Mouse (Mus musculus) neural tube, embryonic 14.5 days (tissue): ENCODE results near the gene Smarcd1. TPM values are rescaled to one million over a fixed set of nuclear protein-coding genes. Genes with fewer than 3 reads are reported as not detected.

Experiments used
- ATAC-seq: fragments of 200-750 bp; cut with Nextera tagmentation; 2 replicates; pipeline ENCODE4 v1.8.0; 2017; ENCODE audit warnings: low read depth, mild to moderate bottlenecking, moderate TSS enrichment, moderate library complexity
- H3K27ac ChIP-seq: fragments of 300-500 bp; sonication (generic); 2 replicates; pipeline ENCODE4 v1.5.1; 2014; ENCODE audit warnings: low read depth, mild to moderate bottlenecking, control low read depth, low read length, moderate library complexity, mixed read lengths
- H3K27me3 ChIP-seq: fragments of 300-500 bp; sonication (generic); 2 replicates; pipeline ENCODE4 v1.6.1; 2014; ENCODE audit warnings: low read length; ENCODE audit not compliant: control insufficient read depth, insufficient read depth
- H3K36me3 ChIP-seq: fragments of 300-500 bp; sonication (generic); 2 replicates; pipeline ENCODE4 v1.6.1; 2014; ENCODE audit warnings: low read length, mixed read lengths; ENCODE audit not compliant: control insufficient read depth, insufficient read depth
- H3K4me1 ChIP-seq: fragments of 300-500 bp; sonication (generic); 2 replicates; pipeline ENCODE4 v1.6.1; 2014; ENCODE audit warnings: low read length; ENCODE audit not compliant: control insufficient read depth, insufficient read depth
- H3K4me2 ChIP-seq: fragments of 300-500 bp; sonication (generic); 2 replicates; pipeline ENCODE4 v1.6.1; 2014; ENCODE audit warnings: mild to moderate bottlenecking, low read depth, low read length, control low read depth
- H3K4me3 ChIP-seq: fragments of 300-500 bp; sonication (generic); 2 replicates; pipeline ENCODE4 v1.5.1; 2014; ENCODE audit warnings: low read depth, low read length, control low read depth, mixed read lengths
- H3K9ac ChIP-seq: fragments of 300-500 bp; sonication (generic); replicated peaks from 2 replicates; pipeline ENCODE4 v1.6.1; 2014; ENCODE audit warnings: low read depth, mild to moderate bottlenecking, control low read depth, low read length, mixed read lengths
- H3K9me3 ChIP-seq: fragments of 300-500 bp; sonication (generic); 2 replicates; pipeline ENCODE4 v1.6.1; 2016; ENCODE audit warnings: low read length; ENCODE audit not compliant: control insufficient read depth
- WGBS: fragments of 180-500 bp; shearing (Covaris S2); extraction: QIAGEN DNeasy Blood & Tissue Kit; methylation state at CpG from one replicate; pipeline ENCODE4 v1.1.7; 2014; 5-methylcytosine and 5-hydroxymethylcytosine counted together
- polyA plus RNA-seq: library from polyadenylated mRNA; unstranded; fragments of >200 nt; fragmentation: Nextera tagmentation; extraction: Ambion mirVana; gene quantifications from 2 replicates; pipeline ENCODE4 v1.2.1, GENCODE M21; 2014

Smarcd1 gene
- polyA plus RNA-seq, 1 experiment from 2014 or later = 110 TPM

DNA sequence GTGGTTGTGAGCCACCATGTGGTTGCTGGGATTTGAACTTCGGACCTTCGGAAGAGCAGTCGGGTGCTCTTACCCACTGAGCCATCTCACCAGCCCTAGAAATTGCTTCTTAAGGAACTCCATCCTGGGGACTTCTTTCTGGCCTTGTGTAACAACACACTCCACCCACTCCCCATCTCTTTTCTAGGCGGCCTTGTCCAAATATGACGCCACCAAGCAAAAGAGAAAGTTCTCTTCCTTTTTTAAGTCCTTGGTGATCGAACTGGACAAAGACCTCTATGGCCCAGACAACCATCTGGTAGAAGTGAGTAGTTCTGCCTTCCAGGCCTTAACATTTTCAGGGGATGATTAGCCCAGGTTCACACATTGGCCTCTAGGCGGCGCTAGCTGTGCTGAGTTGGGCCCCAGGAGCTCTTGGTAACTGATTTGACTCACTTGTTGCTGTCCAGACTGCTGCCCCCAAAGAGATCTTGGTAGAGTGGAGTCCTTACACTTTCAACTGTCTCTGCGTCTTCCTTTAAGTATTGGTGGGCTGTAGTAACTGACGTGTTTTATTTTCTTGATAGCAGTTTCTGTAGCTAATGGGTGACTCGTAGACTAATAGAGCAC is 3.6 kb downstream of the Smarcd1 start, which contains the start of gene Gm17349:
TSS of gene Gm17349 (minus strand) at position 51 of the 609 bp plus-strand sequence.
- no peaks in the 10 kb centered on the region for H3K9me3 ChIP-seq
- H3K4me2 ChIP-seq = peak within 1 kb of the TSS; percentile 99
- H3K27me3 ChIP-seq = no peaks in the 10 kb centered on the region
- no peak for ATAC-seq
- H3K9ac ChIP-seq = peak within 1 kb of the TSS; percentile 98
- WGBS = 64% methylated on average over 10 of the region's 11 CpGs
- peak within 1 kb of the TSS; percentile 78 for H3K4me3 ChIP-seq
- H3K27ac ChIP-seq = peak within 1 kb of the TSS; percentile 99
- peaks cover 24% of the 10 kb centered on the region for H3K4me1 ChIP-seq
- peaks cover 50% of the 10 kb centered on the region for H3K36me3 ChIP-seq

DNA sequence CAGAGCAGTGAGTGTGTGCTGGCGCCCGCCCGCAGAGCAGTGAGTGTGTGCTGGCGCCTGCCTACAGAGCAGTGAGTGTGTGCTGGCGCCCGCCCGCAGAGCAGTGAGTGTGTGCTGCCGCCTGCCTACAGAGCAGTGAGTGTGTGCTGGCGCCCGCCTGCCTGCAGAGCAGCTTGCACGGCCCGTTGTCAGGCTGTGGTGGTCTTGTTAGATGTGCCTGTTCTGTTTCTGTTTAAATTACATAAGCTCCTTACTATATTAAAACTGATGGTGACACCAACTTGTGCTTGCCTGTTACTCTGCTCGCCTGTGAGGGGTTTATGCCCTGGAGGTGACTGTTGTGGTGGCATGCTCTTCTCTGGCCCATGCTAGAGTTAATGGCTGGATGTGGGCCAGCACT is 6.2 kb downstream of the Smarcd1 start:
- 96% methylated on average over 13 of the region's 13 CpGs for WGBS
- ATAC-seq = no peak
- Histone ChIP-seq H3K4me3 (no peak overlapping the region), H3K27ac (no peak overlapping the region), H3K4me1 (peaks cover 19% of the 10 kb centered on the region), H3K36me3 (peaks cover 76% of the 10 kb centered on the region), H3K27me3 (no peaks in the 10 kb centered on the region), H3K9ac (no peak overlapping the region), H3K4me2 (no peak overlapping the region), H3K9me3 (no peaks in the 10 kb centered on the region)

DNA sequence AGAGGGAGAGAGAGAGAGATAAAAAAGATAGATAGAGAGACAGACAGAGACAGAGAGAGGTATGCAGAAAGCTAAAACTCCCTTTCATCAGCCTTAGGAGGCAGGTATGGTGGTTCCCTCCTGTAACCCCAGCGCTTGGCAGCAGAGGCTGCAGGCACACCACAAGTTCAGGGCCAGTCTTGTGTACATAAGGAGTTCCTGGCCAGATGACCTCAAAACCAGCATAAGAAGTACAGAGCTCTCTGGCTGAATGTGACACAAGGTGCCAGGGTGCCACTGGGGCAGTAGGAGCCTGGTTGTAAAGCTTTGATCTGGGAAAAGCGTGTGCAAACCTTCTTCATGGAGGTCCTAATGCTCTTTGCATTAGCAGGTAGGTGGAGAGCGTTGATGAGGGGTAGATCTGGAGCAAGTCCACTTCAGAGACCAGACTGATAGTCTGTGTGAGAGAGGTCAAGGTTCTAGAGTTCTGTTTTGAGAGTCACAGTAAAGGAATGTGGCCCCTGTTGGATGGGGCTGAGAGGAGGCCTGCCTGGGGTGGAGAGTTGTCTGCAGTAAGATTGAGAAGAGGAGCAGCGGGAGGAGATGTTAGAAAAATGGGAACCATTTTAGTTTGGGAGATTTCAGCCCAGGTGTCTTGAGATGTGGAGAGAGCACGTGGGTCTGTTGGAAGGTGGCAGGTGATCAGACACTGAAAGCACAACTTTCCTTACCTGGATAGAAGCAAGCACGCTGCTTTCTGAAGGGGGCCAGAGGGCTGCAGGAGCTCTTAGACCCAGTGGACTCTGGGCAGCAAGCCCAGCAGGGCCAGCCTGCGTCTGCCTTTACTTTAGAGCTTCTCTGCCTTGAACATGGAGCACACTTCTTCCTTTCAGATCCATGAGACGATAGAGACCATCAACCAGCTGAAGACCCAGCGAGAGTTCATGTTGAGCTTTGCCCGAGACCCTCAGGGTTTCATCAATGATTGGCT is 8.6 kb downstream of the Smarcd1 start:
- WGBS = 95% methylated on average over 10 of the region's 10 CpGs
- no peak for ATAC-seq

DNA sequence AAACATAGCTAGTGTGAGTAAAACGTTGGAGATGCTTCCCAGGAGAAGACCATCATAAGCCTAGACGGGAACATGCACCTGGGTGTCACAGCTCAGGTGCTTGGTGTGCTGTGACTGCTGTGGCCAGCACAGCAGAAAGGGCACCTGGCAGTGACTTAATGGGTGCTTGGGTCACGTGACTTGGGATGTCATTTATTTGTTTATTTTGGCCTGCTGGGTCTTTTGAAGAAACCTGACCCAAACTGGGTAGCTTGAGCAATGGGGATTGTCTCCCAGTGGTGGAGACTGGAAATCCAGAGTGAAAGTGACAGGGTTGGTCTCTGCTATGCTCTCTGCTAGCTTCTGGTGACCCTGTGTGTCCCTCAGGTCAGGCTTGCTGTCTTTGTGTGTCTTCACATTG is 9.6 kb downstream of the Smarcd1 start:
- no peak overlapping the region for H3K9ac ChIP-seq
- no peaks in the 10 kb centered on the region for H3K27me3 ChIP-seq
- peaks cover 73% of the 10 kb centered on the region for H3K36me3 ChIP-seq
- no peak overlapping the region for H3K4me3 ChIP-seq
- no peak overlapping the region for H3K4me2 ChIP-seq
- 76% methylated on average over 3 of the region's 3 CpGs for WGBS
- H3K9me3 ChIP-seq = no peaks in the 10 kb centered on the region
- H3K27ac ChIP-seq = no peak overlapping the region
- ATAC-seq = no peak
- peaks cover 3% of the 10 kb centered on the region; the same call in 1 of the 2 replicates for H3K4me1 ChIP-seq

More for the DNA sequence above, 8.6 kb downstream of the Smarcd1 start:
- H3K4me2 ChIP-seq = no peak overlapping the region
- H3K27ac ChIP-seq = no peak overlapping the region
- H3K27me3 ChIP-seq = no peaks in the 10 kb centered on the region
- no peak overlapping the region for H3K9ac ChIP-seq
- H3K4me1 ChIP-seq = no peaks in the 10 kb centered on the region; the same call in 1 of the 2 replicates
- peaks cover 80% of the 10 kb centered on the region for H3K36me3 ChIP-seq
- H3K9me3 ChIP-seq = no peaks in the 10 kb centered on the region
- no peak overlapping the region for H3K4me3 ChIP-seq

DNA sequence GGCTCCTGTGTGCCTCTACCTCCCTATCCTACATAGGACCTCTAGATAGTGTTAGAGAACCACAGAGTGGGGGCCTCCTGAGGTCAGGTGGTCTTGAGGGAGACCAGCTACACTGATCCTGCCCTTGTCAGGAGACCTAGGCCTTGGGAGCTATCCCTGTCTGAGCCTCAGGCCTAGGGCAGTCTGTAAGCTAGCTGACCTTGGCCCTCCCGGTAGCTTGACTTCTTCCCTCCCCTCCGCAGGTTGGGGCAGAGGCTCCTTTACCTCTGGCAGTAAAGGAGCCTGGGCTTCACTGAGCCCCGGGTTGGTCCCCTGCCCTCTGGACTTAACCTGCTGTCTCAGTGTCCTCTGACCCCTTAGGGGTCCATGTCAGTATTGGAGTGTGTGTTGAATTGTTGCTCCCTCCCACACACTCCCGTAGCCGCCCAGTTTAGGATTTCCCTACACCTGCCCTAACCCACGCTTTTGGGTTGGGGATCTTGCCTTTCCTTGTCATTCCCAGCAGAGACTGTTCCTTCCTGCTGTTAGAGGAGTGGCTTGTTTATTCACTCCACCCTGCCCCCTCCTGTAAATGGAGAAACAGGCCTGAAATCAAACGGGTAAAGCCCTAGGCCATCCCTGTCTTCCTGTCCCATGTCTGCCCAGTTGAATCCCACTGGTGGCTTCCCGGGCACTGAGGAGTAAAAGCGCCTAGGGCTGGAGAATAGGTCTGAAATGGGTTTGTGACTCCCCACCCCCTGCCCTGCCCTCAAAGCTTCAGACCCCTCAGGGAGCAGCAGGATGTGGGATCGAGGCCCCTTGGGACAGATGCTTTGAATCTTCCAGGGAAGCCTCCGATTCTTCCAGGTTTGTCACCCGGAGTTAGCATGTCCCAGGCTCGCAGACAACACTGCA is 11.0 kb downstream of the Smarcd1 start:
- Histone ChIP-seq H3K27ac (no peak overlapping the region), H3K4me1 (peaks cover 3% of the 10 kb centered on the region; the same call in 1 of the 2 replicates), H3K4me2 (no peak overlapping the region), H3K4me3 (no peak overlapping the region), H3K27me3 (no peaks in the 10 kb centered on the region), H3K9me3 (no peaks in the 10 kb centered on the region), H3K36me3 (peaks cover 61% of the 10 kb centered on the region), H3K9ac (no peak overlapping the region)
- 69% methylated on average over 13 of the region's 13 CpGs for WGBS
- no peak for ATAC-seq

DNA sequence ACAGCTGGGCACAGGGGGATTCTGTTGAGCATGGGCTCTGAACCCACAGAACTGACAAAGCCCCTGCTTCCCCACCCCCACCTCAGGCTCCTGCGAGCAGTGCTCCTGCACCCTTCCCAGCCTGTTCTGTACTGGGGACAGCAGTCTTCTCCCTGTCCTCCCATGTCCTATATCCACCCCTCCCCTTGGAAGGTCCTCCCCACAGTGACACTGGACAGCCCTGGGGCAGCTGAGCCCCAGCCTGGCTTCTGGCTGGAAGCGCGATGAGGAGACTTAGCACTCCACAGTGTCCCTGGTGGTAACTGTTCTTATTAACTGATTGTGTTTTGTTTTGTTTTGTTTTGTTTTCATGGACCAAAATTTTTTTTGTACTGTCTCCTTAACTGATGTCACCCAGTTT is 11.6 kb downstream of the Smarcd1 start:
- Histone ChIP-seq H3K4me1 (peaks cover 3% of the 10 kb centered on the region; the same call in 1 of the 2 replicates), H3K9ac (no peak overlapping the region)
- no peak for ATAC-seq

DNA sequence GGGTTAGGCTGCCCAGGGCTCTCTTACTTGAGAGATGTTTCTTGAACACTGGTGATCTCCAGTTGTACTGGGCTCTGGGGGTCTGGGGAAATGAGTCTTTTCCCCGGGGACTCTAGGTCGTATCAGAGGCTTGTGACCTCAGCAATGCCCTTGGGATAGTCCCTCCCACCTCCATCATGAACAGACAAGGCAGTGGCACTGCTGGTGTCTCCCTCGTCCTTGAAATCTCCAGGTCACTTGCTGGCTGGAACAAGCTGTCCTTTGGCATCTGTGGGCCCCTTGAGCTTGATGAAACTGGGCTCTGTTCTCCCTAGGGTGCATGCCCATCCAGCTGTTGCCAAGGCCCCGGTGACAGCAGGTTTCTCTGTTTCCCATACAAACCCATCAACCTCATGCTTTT is 12.3 kb downstream of the Smarcd1 start:
- peak overlapping the region; percentile 52 for H3K27ac ChIP-seq
- no peaks in the 10 kb centered on the region for H3K27me3 ChIP-seq
- H3K4me2 ChIP-seq = no peak overlapping the region
- no peak for ATAC-seq
- H3K36me3 ChIP-seq = peaks cover 52% of the 10 kb centered on the region
- no peak overlapping the region for H3K4me3 ChIP-seq
- H3K9me3 ChIP-seq = no peaks in the 10 kb centered on the region
- peaks cover 3% of the 10 kb centered on the region; the same call in 1 of the 2 replicates for H3K4me1 ChIP-seq
- 53% methylated on average over 4 of the region's 4 CpGs for WGBS
- no peak overlapping the region for H3K9ac ChIP-seq

More for the DNA sequence above, 11.6 kb downstream of the Smarcd1 start:
- H3K4me3 ChIP-seq = no peak overlapping the region
- H3K4me2 ChIP-seq = no peak overlapping the region
- 69% methylated on average over 3 of the region's 3 CpGs for WGBS
- H3K9me3 ChIP-seq = no peaks in the 10 kb centered on the region
- no peaks in the 10 kb centered on the region for H3K27me3 ChIP-seq
- no peak overlapping the region; the same call in 1 of the 2 replicates for H3K27ac ChIP-seq
- peaks cover 58% of the 10 kb centered on the region for H3K36me3 ChIP-seq

DNA sequence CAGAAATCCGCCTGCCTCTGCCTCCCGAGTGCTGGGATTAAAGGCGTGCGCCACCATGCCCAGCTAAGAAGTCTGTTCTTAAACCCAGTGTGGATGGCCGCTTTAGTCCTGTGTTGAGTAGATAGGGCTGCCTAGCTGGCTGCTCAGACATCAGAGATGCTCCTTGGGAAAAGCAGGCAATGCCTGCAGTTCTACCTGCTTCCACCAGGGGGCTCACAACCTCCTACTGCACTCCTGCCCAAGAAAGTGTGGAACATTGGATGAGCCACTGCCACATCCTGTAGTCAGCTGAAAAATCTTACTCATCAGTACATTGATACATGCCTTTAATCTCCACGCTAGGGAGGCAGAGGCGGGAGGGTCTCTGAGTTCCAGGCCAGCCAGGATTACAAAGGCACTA is 12.9 kb downstream of the Smarcd1 start:
- Histone ChIP-seq H3K4me3 (no peak overlapping the region), H3K36me3 (peaks cover 45% of the 10 kb centered on the region), H3K4me1 (peaks cover 3% of the 10 kb centered on the region; the same call in 1 of the 2 replicates), H3K9ac (no peak overlapping the region), H3K9me3 (no peaks in the 10 kb centered on the region), H3K27ac (peak overlapping the region; percentile 13), H3K4me2 (no peak overlapping the region), H3K27me3 (no peaks in the 10 kb centered on the region)
- ATAC-seq = 0 out of 2 replicates have a peak, but pooled peaks have one; percentile 15
- WGBS = 53% methylated on average over 7 of the region's 7 CpGs
